Mouse (Mus musculus) spleen, postnatal 10 days (tissue): ENCODE data around the gene Mpnd.
"Not testable (repeated sequence)": the region's sequence is repeated elsewhere in the genome, so short reads cannot be mapped to it uniquely, and the experiment has no call there.

Source experiments
- DNase-seq, 2 experiments: peaks; one replicate each; pipeline ENCODE4 v3.0.0; 2021 to 2022; ENCODE audit warnings: low spot score in 2 of 2

Mpnd gene

DNA sequence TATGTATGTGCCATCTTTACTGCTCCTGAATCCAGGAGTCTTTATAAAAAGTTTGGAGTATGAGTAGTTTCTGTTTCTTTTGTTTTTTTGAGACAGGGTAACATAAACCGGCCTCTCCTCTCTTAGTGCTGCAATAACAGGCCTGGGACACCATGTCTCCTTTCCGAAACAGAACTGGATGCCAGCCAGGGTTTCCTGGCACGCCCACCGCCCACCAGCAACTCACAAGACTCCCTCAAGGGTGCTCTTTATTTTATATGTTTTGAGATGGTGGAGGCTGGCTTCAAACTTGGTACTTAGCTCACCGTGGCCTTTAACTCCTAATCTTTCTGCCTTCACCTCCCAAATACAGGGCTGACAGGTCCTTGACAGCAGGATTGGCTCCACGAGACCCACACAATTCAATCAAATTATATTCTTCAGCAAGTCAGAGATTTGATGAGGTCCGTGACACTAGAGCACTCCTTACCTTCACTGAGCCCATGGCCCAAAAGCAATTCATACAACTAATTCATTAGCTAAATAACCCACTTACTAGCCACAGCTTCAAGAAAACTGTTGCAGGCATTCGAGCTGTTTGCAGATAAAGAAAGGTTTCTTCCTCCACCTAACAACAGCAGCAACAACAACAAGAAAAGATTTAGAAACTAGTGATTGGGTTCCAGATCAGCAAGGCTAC, 33.2 kb downstream of the Mpnd start:
- DNase-seq, result no peak

DNA sequence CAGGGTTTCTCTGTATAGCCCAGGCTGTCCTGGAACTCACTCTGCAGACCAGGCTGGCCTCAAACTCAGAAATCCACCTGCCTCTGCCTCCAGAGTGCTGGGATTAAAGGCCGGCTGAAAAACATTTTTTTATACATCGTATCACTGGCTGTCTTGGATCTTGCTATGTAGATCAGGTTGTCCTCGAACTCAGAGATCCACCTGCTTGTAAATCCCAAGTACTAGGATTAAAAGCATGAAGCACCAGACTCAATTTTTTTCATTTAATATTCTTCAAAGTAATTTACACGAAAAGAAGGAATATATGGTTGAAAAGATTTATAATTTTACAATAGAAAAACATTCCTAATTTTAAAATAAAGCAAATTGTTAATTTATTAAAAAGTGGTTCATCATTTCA, 33.8 kb downstream of the Mpnd start:
- no peak for DNase-seq

DNA sequence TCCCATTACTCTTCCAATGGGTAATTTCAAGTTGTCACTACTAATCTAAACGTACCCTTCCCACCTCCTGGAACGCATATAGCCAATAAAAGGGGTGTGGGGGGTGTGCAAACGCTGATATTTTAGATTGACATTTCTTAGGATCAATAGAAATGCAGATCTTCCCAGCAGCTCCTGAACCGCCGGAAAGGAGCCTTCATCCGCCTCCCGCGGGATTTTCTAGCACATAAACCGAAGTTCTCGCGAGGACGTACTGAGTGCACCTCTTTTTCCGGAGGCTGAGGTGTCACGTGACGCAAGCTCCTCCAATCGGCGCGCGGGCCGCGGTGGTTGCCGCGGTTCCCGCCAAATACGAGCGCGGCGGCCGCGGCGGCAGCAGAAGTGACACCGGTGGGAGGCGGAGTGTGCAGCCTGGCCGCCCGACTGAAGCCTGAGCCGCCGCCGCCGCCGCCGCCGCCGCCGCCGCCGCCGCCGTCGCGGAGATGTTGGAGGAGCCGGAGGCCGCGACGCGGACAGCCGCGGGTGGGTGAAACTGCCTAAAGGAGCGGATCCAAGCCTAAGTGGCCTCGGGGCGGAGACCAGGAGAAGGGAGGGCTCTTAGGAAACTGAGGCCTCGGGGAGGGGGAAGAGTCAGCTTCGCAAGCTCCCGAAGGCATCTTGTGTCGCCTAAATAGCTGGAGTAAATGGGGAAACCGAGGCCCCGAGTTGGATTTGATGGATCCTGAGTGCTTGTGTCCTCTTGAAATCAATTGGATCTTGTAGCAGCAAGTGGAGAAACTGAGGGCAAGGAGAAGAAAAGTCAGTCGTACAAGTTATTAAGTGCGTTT, 34.7 kb downstream of the Mpnd start, which contains the start of gene Chaf1a:
Gene Chaf1a, plus strand, starts transcription at position 410 of the 827 bp plus-strand sequence.
- DNase-seq, result peak; percentile 95 to 99

DNA sequence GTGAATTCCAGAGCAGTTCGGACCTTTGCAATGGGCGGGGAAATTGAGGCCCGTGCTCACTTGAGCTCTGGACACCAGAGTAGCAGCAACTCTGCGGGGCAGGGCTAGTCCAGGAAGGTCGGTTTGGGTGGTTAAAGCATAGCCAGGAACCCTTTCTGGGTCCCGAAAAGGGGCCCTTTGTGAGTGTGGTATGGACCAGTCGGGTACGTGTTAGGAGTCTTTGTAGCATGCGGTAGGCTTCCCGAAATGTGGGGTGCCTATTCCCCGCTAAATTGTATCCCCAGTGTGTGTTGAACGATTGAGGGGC, 35.3 kb downstream of the Mpnd start:
- DNase-seq, result peak in 1 of 2 experiments; percentile 43

DNA sequence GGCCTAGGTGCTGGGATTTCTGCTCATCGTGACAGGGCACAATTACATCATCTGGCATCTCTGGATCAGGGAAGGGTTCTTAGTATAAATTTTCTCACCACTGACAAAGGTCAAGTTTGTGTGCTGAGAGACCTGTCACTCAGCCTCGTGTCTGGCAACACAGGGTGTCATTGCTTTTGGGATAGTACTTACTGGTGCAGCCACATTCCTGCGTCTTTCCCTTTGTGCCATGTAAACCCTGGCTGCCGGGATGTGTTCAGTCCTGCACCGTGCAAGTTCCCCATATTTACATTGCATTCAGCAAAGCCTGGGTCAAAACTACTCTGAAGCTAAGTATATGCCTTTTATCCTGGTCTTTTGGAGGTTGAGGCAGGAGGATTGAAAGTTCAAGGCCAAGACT, 45.9 kb downstream of the Mpnd start:
- DNase-seq, result no peak

DNA sequence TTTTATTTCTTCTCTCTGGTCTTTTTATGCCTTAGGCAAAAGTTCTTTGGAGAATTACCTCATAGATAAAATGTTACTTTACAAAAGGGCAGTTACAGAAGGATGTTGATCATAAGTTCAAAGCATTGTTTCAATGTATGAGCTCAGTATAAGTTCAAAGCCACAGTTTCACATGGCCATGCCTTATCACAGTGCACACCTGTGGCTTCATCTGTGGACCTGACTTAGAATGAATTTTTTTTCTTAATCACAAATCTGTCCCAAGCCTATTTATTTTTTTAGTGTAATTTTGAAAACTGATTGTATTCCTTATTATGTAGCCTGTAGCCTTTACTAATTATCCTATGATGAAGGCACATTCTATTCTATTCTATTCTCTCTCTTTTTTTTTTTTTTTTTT, 49.4 kb downstream of the Mpnd start:
- DNase-seq, result no peak

DNA sequence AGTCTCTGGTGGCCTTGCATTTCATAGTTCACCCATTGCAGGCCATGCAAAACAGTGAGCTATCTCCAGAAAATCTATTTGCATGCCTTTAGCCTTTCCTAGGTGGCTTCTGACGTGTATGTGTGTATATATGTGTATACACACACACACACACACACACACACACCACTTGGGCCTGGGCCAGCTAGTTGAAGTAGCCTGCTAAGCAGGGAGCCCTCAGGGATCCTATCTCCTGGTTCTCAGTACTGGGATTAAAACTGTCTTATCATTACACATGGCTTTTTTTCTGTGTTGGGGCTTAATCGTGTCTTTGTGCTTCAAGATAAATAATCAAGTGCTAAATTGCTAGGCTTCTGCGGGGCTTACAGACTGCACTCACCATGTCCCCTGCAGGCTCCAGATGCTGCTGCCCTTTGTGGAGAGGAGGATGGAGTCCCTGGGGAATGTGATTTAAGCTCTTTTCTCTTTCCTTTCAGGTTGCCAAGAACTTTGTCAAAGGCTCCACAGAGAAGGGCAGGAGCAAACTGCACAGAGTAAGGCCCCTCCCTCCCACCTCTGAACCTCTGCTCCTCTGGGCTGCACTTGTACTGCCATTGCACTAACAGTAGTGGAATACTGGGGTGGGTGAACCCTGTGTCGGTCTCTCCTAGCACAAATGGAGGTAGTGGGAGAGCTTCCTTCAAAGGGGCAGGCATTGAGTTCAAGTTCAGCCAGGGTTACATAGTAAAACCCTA, 50.6 kb downstream of the Mpnd start:
- DNase-seq, result no peak

DNA sequence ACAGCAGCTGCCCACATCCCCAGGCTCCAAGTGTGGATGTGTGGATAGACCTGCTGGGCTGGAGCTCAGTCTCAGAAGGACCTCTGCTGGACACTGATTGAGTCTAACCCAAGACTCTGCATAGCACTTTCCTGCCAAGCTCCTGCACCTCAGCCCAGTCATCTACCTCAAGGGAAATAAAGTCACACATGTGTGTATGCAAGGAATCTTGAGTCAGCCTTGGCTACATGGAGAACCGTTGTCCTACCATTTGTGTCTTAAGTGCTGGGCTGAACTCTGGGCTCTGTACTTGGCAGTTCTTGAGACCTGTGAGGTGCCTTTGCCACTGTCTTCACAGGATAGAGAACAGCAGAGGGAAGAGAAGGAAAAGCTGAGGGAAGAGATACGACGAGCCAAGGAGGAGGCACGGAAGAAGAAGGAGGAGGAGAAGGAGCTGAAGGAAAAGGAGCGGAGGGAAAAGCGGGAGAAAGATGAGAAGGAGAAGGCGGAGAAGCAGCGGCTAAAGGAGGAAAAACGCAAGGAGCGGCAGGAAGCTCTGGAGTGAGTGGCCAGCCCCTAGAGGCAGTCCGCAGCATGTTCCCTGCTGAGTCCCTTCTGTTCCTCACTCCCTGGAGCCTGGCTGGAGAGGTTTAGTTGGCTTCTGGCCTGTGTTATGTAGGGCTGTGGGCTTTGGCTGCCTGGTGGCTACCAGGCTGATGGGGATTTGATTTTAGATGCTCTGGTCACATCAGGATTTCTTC, 52.0 kb downstream of the Mpnd start:
- DNase-seq, result no peak

DNA sequence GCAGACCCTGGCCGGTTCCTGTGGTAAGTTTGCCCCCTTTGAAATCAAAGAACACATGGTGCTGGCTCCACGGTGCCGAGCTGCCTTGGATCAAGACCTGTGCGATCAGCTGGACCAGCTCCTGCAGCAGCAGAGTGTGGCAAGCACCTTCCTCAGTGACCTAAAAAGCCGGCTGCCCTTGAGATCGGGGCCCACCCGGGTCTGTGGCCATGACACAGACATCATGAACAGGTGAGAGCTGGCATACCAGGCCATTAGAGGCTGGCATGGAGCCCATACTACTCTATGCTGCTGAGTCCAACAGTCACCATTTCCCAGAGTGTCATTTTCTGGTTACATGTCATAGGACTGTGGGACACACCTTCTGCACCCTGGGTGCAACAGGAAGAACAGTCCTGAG, 56.6 kb downstream of the Mpnd start:
- DNase-seq, result no peak

DNA sequence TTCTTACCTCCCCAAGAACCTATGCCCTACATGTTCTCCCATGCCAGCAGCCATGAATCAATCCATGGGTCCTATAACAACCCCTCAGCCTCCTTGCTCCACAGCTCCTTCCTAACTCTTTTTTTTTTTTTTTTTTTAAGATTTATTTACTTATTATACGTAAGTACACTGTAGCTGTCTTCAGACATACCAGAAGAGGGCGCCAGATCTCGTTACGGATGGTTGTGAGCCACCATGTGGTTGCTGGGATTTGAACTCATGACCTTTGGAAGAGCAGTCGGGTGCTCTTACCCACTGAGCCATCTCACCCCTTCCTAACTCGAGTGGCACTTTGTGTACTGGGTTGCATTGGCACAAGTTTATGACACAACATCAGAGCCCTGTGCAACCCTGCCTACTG, 60.2 kb downstream of the Mpnd start:
- not testable (repeated sequence) for DNase-seq
